Mouse (Mus musculus) liver, adult (tissue): ENCODE results near the gene Islr.

Experiments used
- GATA4 ChIP-seq: IDR thresholded peaks from 2 replicates; pipeline ENCODE4 v1.6.1; 2014; ENCODE audit warnings: mild to moderate bottlenecking, low read length; ENCODE audit not compliant: insufficient replicate concordance

Gene Islr

GRCm38 (mm10) chr9:58203516-58204447 is at the start of gene Islr, which contains the start of gene Islr2:
TSS of gene Islr (minus strand) at chr9:58204306.
TSS of gene Islr2 (minus strand) at chr9:58204319.
- no peak for TF ChIP-seq GATA4

GRCm38 (mm10) chr9:58253033-58253804 is 49.1 kb upstream of the Islr start, which contains the start of gene Stoml1:
TSS of gene Stoml1 (plus strand) at chr9:58253164.
- peak; percentile 60; the same call in 1 of the 2 replicates for TF ChIP-seq GATA4

- TF ChIP-seq GATA4: no peak
Observed at GRCm38 (mm10) chr9:58250322-58250721, 46.2 kb upstream of the Islr start.

GRCm38 (mm10) chr9:58249592-58250192 is 45.6 kb upstream of the Islr start, which contains the start of gene Pml:
TSS of gene Pml (minus strand) at chr9:58249786.
- peak; percentile 70; the same call in 1 of the 2 replicates for TF ChIP-seq GATA4

GRCm38 (mm10) chr9:58248746-58249413 is 44.8 kb upstream of the Islr start:
- no peak for TF ChIP-seq GATA4

- TF ChIP-seq GATA4: peak; percentile 72; the same call in 1 of the 2 replicates
Observed at GRCm38 (mm10) chr9:58247064-58247759, 43.1 kb upstream of the Islr start.

GRCm38 (mm10) chr9:58246083-58246591 is 42.0 kb upstream of the Islr start:
- TF ChIP-seq GATA4: no peak

GRCm38 (mm10) chr9:58243696-58244095 is 39.6 kb upstream of the Islr start:
- TF ChIP-seq GATA4: no peak

GRCm38 (mm10) chr9:58242696-58243095 is 38.6 kb upstream of the Islr start:
- TF ChIP-seq GATA4: no peak

- no peak for TF ChIP-seq GATA4
Observed at GRCm38 (mm10) chr9:58241780-58242485, 37.8 kb upstream of the Islr start.

GRCm38 (mm10) chr9:58234502-58235015 is 30.5 kb upstream of the Islr start:
- no peak for TF ChIP-seq GATA4

- peak; percentile 82; the same call in 1 of the 2 replicates for TF ChIP-seq GATA4
Observed at GRCm38 (mm10) chr9:58232374-58232773, 28.3 kb upstream of the Islr start.

GRCm38 (mm10) chr9:58231746-58232145 is 27.6 kb upstream of the Islr start:
- no peak for TF ChIP-seq GATA4
